Mouse (Mus musculus) brown adipose tissue, adult 24 weeks (tissue): ENCODE results near the gene Pkhd1. TPM values are rescaled to one million over a fixed set of nuclear protein-coding genes. Genes with fewer than 3 reads are reported as not detected.
"Not testable (repeated sequence)": the region's sequence is repeated elsewhere in the genome, so short reads cannot be mapped to it uniquely, and the experiment has no call there.

Source experiments
- H3K27ac ChIP-seq: fragments of 200-500 bp; replicated peaks from 2 replicates; pipeline ENCODE4 v1.5.1; 2012; ENCODE audit warnings: low read depth, mild to moderate bottlenecking, low read length
- H3K4me1 ChIP-seq: fragments of 200-500 bp; 2 replicates; pipeline ENCODE4 v1.6.1; 2012; ENCODE audit warnings: low read length, mixed read lengths; ENCODE audit not compliant: control insufficient read depth, insufficient read depth, insufficient read length
- H3K4me3 ChIP-seq: fragments of 200-500 bp; 2 replicates; pipeline ENCODE4 v1.5.1; 2012; ENCODE audit warnings: low read depth, mild to moderate bottlenecking, low read length, moderate library complexity; ENCODE audit not compliant: insufficient read depth
- polyA plus RNA-seq: library from polyadenylated mRNA; stranded (reverse); fragments of >200 nt; gene quantifications from 2 replicates; pipeline ENCODE4 v1.2.4, GENCODE M21; 2012; ENCODE audit not compliant: missing spikeins, insufficient read depth, insufficient read length

The Pkhd1 gene
- polyA plus RNA-seq, 1 experiment, result not detected

GRCm38 (mm10) chr1:20260403-20260802, 357.5 kb downstream of the Pkhd1 start:
- no peak overlapping the region for H3K4me3 ChIP-seq
- H3K27ac ChIP-seq, result no peak overlapping the region
- no peaks in the 10 kb centered on the region for H3K4me1 ChIP-seq

GRCm38 (mm10) chr1:20248169-20248568, 369.7 kb downstream of the Pkhd1 start:
- Histone ChIP-seq H3K27ac (no peak overlapping the region), H3K4me1 (no peaks in the 10 kb centered on the region), H3K4me3 (no peak overlapping the region)

- no peaks in the 10 kb centered on the region for H3K4me1 ChIP-seq
- no peak overlapping the region for H3K27ac ChIP-seq
- no peak overlapping the region for H3K4me3 ChIP-seq
Measured at GRCm38 (mm10) chr1:20216681-20217080, 401.2 kb downstream of the Pkhd1 start.

GRCm38 (mm10) chr1:20190444-20190843, 427.4 kb downstream of the Pkhd1 start:
- Histone ChIP-seq H3K4me3 (no peak overlapping the region), H3K4me1 (no peaks in the 10 kb centered on the region), H3K27ac (no peak overlapping the region)

- Histone ChIP-seq H3K4me1 (no peaks in the 10 kb centered on the region), H3K4me3 (no peak overlapping the region), H3K27ac (no peak overlapping the region)
Measured at GRCm38 (mm10) chr1:20180157-20180556, 437.7 kb downstream of the Pkhd1 start.

- no peak overlapping the region for H3K4me3 ChIP-seq
Measured at GRCm38 (mm10) chr1:20171199-20171598, 446.7 kb downstream of the Pkhd1 start.

GRCm38 (mm10) chr1:20150627-20151026, 467.2 kb downstream of the Pkhd1 start:
- not testable (repeated sequence) for H3K4me1 ChIP-seq, H3K27ac ChIP-seq, H3K4me3 ChIP-seq

More at GRCm38 (mm10) chr1:20171199-20171598, 446.7 kb downstream of the Pkhd1 start:
- H3K4me1 ChIP-seq, result no peaks in the 10 kb centered on the region
- no peak overlapping the region for H3K27ac ChIP-seq

GRCm38 (mm10) chr1:20150016-20150415, 467.8 kb downstream of the Pkhd1 start:
- Histone ChIP-seq H3K27ac (no peak overlapping the region), H3K4me3 (no peak overlapping the region), H3K4me1 (no peaks in the 10 kb centered on the region)

GRCm38 (mm10) chr1:20136205-20136604, 481.7 kb downstream of the Pkhd1 start:
- H3K27ac ChIP-seq, result no peak overlapping the region
- H3K4me3 ChIP-seq, result no peak overlapping the region
- no peaks in the 10 kb centered on the region for H3K4me1 ChIP-seq

- no peaks in the 10 kb centered on the region for H3K4me1 ChIP-seq
- no peak overlapping the region for H3K27ac ChIP-seq
- no peak overlapping the region for H3K4me3 ChIP-seq
Measured at GRCm38 (mm10) chr1:20135065-20135618, 482.7 kb downstream of the Pkhd1 start.

GRCm38 (mm10) chr1:20133636-20134035, 484.2 kb downstream of the Pkhd1 start:
- Histone ChIP-seq H3K4me3 (no peak overlapping the region), H3K27ac (no peak overlapping the region), H3K4me1 (no peaks in the 10 kb centered on the region)

- H3K4me1 ChIP-seq, result no peaks in the 10 kb centered on the region
- no peak overlapping the region for H3K27ac ChIP-seq
- no peak overlapping the region for H3K4me3 ChIP-seq
Measured at GRCm38 (mm10) chr1:20131786-20132596, 485.9 kb downstream of the Pkhd1 start.

GRCm38 (mm10) chr1:20117331-20117730, 500.5 kb downstream of the Pkhd1 start:
- Histone ChIP-seq H3K27ac (no peak overlapping the region), H3K4me1 (no peaks in the 10 kb centered on the region), H3K4me3 (no peak overlapping the region)

GRCm38 (mm10) chr1:20069733-20070132, 548.1 kb downstream of the Pkhd1 start:
- H3K4me1 ChIP-seq, result no peaks in the 10 kb centered on the region
- no peak overlapping the region for H3K4me3 ChIP-seq
- no peak overlapping the region for H3K27ac ChIP-seq

GRCm38 (mm10) chr1:20058245-20058644, 559.6 kb downstream of the Pkhd1 start:
- H3K27ac ChIP-seq, result no peak overlapping the region

GRCm38 (mm10) chr1:20039389-20039788, 578.5 kb downstream of the Pkhd1 start:
- no peaks in the 10 kb centered on the region for H3K4me1 ChIP-seq
- H3K27ac ChIP-seq, result no peak overlapping the region
- H3K4me3 ChIP-seq, result no peak overlapping the region

More at GRCm38 (mm10) chr1:20058245-20058644, 559.6 kb downstream of the Pkhd1 start:
- H3K4me3 ChIP-seq, result no peak overlapping the region
- H3K4me1 ChIP-seq, result no peaks in the 10 kb centered on the region
